Mouse (Mus musculus) stomach, postnatal 0 days (tissue): ENCODE measurements around the gene Ifitm10.

Experiments used
- CTCF ChIP-seq: IDR thresholded peaks from 2 replicates; pipeline ENCODE4 v1.5.1; 2016; ENCODE audit warnings: antibody characterized with exemption, low read depth, mild to moderate bottlenecking, moderate library complexity
- EP300 ChIP-seq: optimal IDR thresholded peaks from 2 replicates; pipeline ENCODE3; 2016; ENCODE audit warnings: antibody characterized with exemption

DNA sequence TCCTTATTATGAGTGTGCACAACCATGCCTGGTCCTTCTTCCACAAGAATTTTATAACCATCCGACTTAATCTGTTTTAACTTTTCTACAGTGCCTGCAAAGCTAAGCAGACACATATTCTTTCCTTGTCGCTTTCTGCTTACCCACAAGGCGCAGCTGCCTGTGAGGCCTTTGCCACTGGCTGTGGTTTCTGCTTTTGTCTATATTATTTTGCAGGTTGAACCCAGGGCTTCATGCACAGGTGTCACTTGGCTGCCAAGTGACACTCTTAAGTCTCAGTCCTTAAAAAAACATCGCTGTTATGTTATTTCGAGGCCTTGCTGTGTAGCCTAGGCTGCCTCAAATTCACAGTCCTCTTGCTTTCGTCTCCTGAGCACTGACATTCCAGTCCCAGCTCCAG is 50.9 kb downstream of the Ifitm10 start:
- no peak for TF ChIP-seq EP300
- no peak for TF ChIP-seq CTCF
